Mouse (Mus musculus): Measurements from ENCODE around the gene Lrrc66. TPM values are rescaled to one million over a fixed set of nuclear protein-coding genes. Genes with fewer than 3 reads are reported as not detected.

Lrrc66 gene
- polyA plus RNA-seq, 1 experiment from 2014 or later = 0.19 TPM

DNA sequence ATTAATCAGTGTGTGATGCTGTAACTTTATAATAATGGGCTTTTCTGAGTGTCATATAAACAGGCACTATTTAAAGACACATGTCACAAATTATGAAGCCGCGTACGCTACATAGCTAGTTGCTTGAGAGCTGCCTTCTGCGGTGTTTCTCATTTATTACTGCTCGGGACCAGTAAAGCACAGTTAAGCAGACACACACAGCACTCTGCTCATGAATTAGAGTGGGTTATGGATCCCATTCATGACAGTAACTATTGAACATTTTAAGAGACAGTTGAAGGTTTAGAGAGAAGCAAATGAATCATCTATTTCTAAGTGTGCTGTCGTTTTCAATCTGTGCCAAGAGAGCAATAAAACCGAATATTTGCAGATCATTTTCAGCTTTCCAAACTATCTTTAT, 5.5 kb downstream of the Lrrc66 start:
- Histone ChIP-seq H3K36me3 (ENCODE audit: control insufficient read depth, insufficient read depth) (no peaks in the 10 kb centered on the region), H3K27ac (ENCODE audit: low read length) (no peak overlapping the region), H3K9ac (ENCODE audit: low read depth, low read length) (no peak overlapping the region), H3K27me3 (ENCODE audit: control insufficient read depth, insufficient read depth, low read depth, low read length) (no peaks in the 10 kb centered on the region), H3K4me2 (ENCODE audit: low read depth, low read length) (no peak overlapping the region), H3K9me3 (replicated peaks; ENCODE audit: control insufficient read depth, low read length) (no peaks in the 10 kb centered on the region), H3K4me3 (ENCODE audit: low read depth, low read length) (no peak overlapping the region), H3K4me1 (ENCODE audit: control insufficient read depth, low read depth, low read length) (no peaks in the 10 kb centered on the region)
- ATAC-seq (ENCODE audit: low read depth) = no peak
- WGBS (ENCODE audit: insufficient replicate concordance) = 80% methylated on average over 7 of the region's 7 CpGs

DNA sequence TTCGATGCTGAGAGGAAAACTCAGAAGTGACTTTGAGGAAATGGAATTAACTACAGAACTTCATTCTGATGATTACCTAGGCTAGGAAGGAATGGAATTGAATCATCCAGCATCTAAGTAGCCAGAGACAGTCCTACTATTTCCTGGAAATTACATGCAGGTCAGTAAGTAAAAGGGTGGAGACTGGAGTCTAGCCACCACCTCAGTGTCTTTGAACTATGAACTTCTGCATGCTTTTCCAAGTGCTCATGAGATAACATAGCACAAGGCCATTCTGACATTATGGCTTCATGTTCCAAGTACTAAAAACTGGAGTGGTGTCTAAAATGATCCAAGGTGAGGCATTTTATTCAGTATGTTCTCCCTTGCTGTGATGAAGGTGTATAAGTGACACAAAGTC, 6.8 kb downstream of the Lrrc66 start:
- no peak for ATAC-seq (ENCODE audit: low read depth)
- H3K4me3 ChIP-seq (ENCODE audit: low read depth, low read length) = no peak overlapping the region
- no peaks in the 10 kb centered on the region for H3K4me1 ChIP-seq (ENCODE audit: control insufficient read depth, low read depth, low read length)
- H3K27ac ChIP-seq (ENCODE audit: low read length) = no peak overlapping the region
- H3K4me2 ChIP-seq (ENCODE audit: low read depth, low read length) = no peak overlapping the region
- no peak overlapping the region for H3K9ac ChIP-seq (ENCODE audit: low read depth, low read length)
- H3K9me3 ChIP-seq (replicated peaks; ENCODE audit: control insufficient read depth, low read length) = no peaks in the 10 kb centered on the region
- H3K27me3 ChIP-seq (ENCODE audit: control insufficient read depth, insufficient read depth, low read depth, low read length) = no peaks in the 10 kb centered on the region
- WGBS (ENCODE audit: insufficient replicate concordance) = 47% methylated on average over 1 of the region's 1 CpGs
- no peaks in the 10 kb centered on the region for H3K36me3 ChIP-seq (ENCODE audit: control insufficient read depth, insufficient read depth)

DNA sequence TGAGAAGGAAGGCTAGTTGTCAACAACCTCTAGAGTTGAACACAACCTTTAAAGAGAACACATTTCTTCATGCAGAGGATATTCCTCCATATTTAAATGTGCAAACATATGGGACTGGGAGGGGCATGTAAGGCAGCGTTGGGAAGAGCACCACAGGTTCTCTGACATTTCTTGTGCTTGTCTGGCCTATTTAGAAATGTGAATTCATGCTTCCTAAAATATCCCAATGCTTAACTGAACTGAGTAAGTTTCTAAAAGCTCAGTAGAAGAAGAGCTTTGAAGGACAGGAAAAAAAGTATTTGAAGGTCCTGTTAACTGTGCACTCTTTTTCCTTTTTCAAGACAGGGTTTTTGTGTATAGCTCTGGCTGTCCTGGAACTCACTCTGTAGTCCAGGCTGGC, 13.4 kb downstream of the Lrrc66 start:
- Histone ChIP-seq H3K27ac (ENCODE audit: low read length) (no peak overlapping the region), H3K4me2 (ENCODE audit: low read depth, low read length) (no peak overlapping the region), H3K36me3 (ENCODE audit: control insufficient read depth, insufficient read depth) (no peaks in the 10 kb centered on the region), H3K4me3 (ENCODE audit: low read depth, low read length) (no peak overlapping the region), H3K27me3 (ENCODE audit: control insufficient read depth, insufficient read depth, low read depth, low read length) (no peaks in the 10 kb centered on the region), H3K9ac (ENCODE audit: low read depth, low read length) (no peak overlapping the region), H3K9me3 (replicated peaks; ENCODE audit: control insufficient read depth, low read length) (no peaks in the 10 kb centered on the region), H3K4me1 (ENCODE audit: control insufficient read depth, low read depth, low read length) (no peaks in the 10 kb centered on the region)
- WGBS (ENCODE audit: insufficient replicate concordance) = 48% methylated on average over 1 of the region's 1 CpGs
- no peak for ATAC-seq (ENCODE audit: low read depth)

DNA sequence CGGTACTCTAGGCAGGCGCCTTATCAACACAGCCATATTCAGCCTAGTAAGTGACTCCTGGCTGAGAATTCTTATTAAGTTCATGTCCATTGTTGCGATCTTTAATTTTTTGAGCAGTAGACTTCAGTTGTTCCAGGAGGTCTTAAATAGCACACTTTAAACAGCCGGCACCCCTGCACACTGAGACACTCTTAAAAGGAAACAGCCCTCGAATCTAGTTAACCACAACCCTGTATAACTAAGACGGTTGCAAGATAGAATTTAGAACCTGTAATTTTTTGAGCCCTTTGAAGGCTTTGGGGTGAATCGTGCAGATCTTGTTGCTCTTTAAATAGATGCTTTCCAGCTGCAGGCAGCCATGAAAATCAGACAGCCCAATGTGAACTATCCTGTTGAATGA, 17.1 kb downstream of the Lrrc66 start:
- 25% methylated on average over 7 of the region's 7 CpGs for WGBS (ENCODE audit: insufficient replicate concordance)
- no peaks in the 10 kb centered on the region for H3K4me1 ChIP-seq (ENCODE audit: control insufficient read depth, low read depth, low read length)
- H3K9ac ChIP-seq (ENCODE audit: low read depth, low read length) = no peak overlapping the region
- ATAC-seq (ENCODE audit: low read depth) = no peak
- no peaks in the 10 kb centered on the region for H3K9me3 ChIP-seq (replicated peaks; ENCODE audit: control insufficient read depth, low read length)
- no peak overlapping the region for H3K4me2 ChIP-seq (ENCODE audit: low read depth, low read length)
- H3K4me3 ChIP-seq (ENCODE audit: low read depth, low read length) = no peak overlapping the region
- H3K27ac ChIP-seq (ENCODE audit: low read length) = no peak overlapping the region
- H3K36me3 ChIP-seq (ENCODE audit: control insufficient read depth, insufficient read depth) = no peaks in the 10 kb centered on the region
- H3K27me3 ChIP-seq (ENCODE audit: control insufficient read depth, insufficient read depth, low read depth, low read length) = no peaks in the 10 kb centered on the region

DNA sequence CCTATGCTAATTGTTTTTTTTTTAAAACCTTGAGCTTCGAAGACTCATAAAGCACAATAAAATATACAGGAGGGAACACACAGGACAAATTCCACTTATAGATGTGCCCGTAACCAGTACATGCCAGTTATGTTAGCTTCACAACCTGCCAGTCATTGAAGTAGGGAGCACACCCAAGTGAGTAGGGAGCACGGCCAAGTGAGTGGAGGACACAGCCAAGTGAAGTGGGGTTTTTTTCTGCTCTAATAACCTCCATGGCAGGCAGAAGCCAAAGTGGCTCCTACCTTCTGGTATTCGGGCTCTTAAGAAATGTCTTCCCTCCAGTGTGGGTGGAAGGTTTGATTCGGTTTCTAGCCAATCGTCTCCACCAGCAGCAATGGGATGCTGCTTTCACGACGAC, 19.0 kb downstream of the Lrrc66 start:
- WGBS (ENCODE audit: insufficient replicate concordance) = 70% methylated on average over 8 of the region's 8 CpGs
- no peaks in the 10 kb centered on the region for H3K9me3 ChIP-seq (replicated peaks; ENCODE audit: control insufficient read depth, low read length)
- no peak overlapping the region for H3K27ac ChIP-seq (ENCODE audit: low read length)
- no peak overlapping the region for H3K9ac ChIP-seq (ENCODE audit: low read depth, low read length)
- ATAC-seq (ENCODE audit: low read depth) = no peak
- no peak overlapping the region for H3K4me3 ChIP-seq (ENCODE audit: low read depth, low read length)
- no peak overlapping the region for H3K4me2 ChIP-seq (ENCODE audit: low read depth, low read length)
- H3K36me3 ChIP-seq (ENCODE audit: control insufficient read depth, insufficient read depth) = no peaks in the 10 kb centered on the region
- no peaks in the 10 kb centered on the region for H3K27me3 ChIP-seq (ENCODE audit: control insufficient read depth, insufficient read depth, low read depth, low read length)
- H3K4me1 ChIP-seq (ENCODE audit: control insufficient read depth, low read depth, low read length) = no peaks in the 10 kb centered on the region

DNA sequence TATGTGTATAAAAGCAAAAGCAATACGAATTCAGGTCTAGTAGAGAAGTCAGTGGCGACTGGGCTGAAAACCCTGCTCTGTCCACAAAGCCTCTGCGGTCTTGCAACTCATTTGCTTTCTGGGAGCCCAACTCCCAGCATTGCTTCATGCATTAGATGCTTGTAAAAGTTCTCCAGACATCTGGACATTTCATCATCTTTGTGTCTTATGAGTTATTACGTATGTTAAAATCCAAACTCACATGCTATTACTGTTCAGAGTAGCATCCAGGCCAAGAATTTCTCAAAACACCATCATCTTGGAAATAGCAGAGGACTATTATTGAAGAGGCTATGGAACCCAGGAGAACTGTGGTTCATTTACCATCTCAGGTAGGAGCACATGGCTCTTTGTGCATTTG, 21.3 kb downstream of the Lrrc66 start:
- no peaks in the 10 kb centered on the region for H3K27me3 ChIP-seq (ENCODE audit: control insufficient read depth, insufficient read depth, low read depth, low read length)
- no peaks in the 10 kb centered on the region for H3K4me1 ChIP-seq (ENCODE audit: control insufficient read depth, low read depth, low read length)
- H3K36me3 ChIP-seq (ENCODE audit: control insufficient read depth, insufficient read depth) = no peaks in the 10 kb centered on the region
- no peaks in the 10 kb centered on the region for H3K9me3 ChIP-seq (replicated peaks; ENCODE audit: control insufficient read depth, low read length)
- no peak overlapping the region for H3K4me2 ChIP-seq (ENCODE audit: low read depth, low read length)
- no peak overlapping the region for H3K27ac ChIP-seq (ENCODE audit: low read length)
- H3K9ac ChIP-seq (ENCODE audit: low read depth, low read length) = no peak overlapping the region
- 66% methylated on average over 4 of the region's 4 CpGs for WGBS (ENCODE audit: insufficient replicate concordance)
- no peak for ATAC-seq (ENCODE audit: low read depth)
- no peak overlapping the region for H3K4me3 ChIP-seq (ENCODE audit: low read depth, low read length)

DNA sequence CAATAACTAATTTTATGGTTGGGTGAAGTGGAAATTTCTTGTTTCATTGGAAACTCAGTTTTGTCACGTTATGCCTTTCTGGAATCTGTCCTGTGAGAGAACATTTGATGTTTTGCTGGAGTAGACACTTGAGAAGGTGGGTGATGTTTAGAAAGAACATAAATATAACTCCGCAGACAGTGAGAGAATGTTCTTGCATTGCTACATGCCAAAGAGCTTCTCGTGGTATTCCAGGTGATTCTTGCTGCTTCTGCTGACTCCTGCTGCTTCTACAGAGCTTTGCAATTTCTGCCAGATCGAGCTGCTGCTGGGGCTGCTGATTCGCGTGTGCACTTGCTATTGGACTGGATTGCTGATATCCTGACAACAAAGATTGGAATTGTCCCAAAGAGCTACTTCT, 27.4 kb downstream of the Lrrc66 start:
- H3K27me3 ChIP-seq (ENCODE audit: control insufficient read depth, insufficient read depth, low read depth, low read length) = no peaks in the 10 kb centered on the region
- no peak overlapping the region for H3K4me3 ChIP-seq (ENCODE audit: low read depth, low read length)
- no peak overlapping the region for H3K9ac ChIP-seq (ENCODE audit: low read depth, low read length)
- H3K36me3 ChIP-seq (ENCODE audit: control insufficient read depth, insufficient read depth) = no peaks in the 10 kb centered on the region
- no peak overlapping the region for H3K4me2 ChIP-seq (ENCODE audit: low read depth, low read length)
- H3K9me3 ChIP-seq (replicated peaks; ENCODE audit: control insufficient read depth, low read length) = no peaks in the 10 kb centered on the region
- no peak overlapping the region for H3K27ac ChIP-seq (ENCODE audit: low read length)
- WGBS (ENCODE audit: insufficient replicate concordance) = 65% methylated on average over 6 of the region's 6 CpGs
- ATAC-seq (ENCODE audit: low read depth) = no peak
- no peaks in the 10 kb centered on the region for H3K4me1 ChIP-seq (ENCODE audit: control insufficient read depth, low read depth, low read length)

DNA sequence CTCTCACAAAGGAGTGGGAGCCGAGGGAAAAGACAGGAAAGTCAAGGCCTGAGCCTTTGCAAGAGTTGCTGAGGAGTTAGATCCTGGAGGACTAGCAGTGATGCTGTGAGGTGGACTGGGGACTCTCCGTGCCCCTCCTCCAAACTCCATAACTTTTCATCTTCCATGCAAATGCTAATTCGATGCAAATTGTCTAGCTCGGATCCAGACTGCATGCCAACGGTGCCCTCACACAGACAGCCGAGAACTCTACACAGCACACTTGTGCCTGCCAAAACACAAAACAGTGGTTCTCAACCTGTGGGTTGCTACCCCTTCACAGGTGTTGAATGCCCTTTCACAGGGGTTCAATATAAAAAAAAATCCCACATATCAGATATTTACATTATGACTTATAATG, 27.8 kb downstream of the Lrrc66 start:
- Histone ChIP-seq H3K27me3 (ENCODE audit: control insufficient read depth, insufficient read depth, low read depth, low read length) (no peaks in the 10 kb centered on the region), H3K4me3 (ENCODE audit: low read depth, low read length) (no peak overlapping the region), H3K9ac (ENCODE audit: low read depth, low read length) (no peak overlapping the region), H3K9me3 (replicated peaks; ENCODE audit: control insufficient read depth, low read length) (no peaks in the 10 kb centered on the region), H3K36me3 (ENCODE audit: control insufficient read depth, insufficient read depth) (no peaks in the 10 kb centered on the region), H3K4me1 (ENCODE audit: control insufficient read depth, low read depth, low read length) (no peaks in the 10 kb centered on the region), H3K4me2 (ENCODE audit: low read depth, low read length) (no peak overlapping the region), H3K27ac (ENCODE audit: low read length) (no peak overlapping the region)
- WGBS (ENCODE audit: insufficient replicate concordance) = 73% methylated on average over 6 of the region's 6 CpGs
- ATAC-seq (ENCODE audit: low read depth) = no peak

DNA sequence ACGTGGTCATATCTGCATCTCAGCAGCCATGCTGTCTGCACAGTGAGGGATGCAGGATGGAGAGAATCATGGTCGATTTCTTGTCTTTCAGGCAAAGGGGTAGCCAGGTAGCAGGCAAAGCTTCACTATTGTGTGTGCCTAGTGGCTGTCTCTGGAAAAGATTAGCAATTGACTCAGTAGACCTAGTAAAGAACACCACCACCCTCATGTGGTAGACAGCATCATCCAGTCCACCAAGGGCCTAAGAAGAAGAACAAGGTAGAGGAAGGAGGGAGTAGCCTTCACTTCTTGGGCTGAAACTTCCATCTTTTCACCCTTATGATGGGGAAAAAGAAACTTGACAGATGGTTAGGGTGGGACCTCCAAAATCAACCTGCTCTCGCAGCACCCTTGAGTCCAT, 29.5 kb downstream of the Lrrc66 start:
- H3K27me3 ChIP-seq (ENCODE audit: control insufficient read depth, insufficient read depth, low read depth, low read length) = no peaks in the 10 kb centered on the region
- no peak overlapping the region for H3K4me2 ChIP-seq (ENCODE audit: low read depth, low read length)
- ATAC-seq (ENCODE audit: low read depth) = no peak
- H3K4me3 ChIP-seq (ENCODE audit: low read depth, low read length) = no peak overlapping the region
- no peaks in the 10 kb centered on the region for H3K9me3 ChIP-seq (replicated peaks; ENCODE audit: control insufficient read depth, low read length)
- 57% methylated on average over 3 of the region's 3 CpGs for WGBS (ENCODE audit: insufficient replicate concordance)
- no peak overlapping the region for H3K9ac ChIP-seq (ENCODE audit: low read depth, low read length)
- H3K4me1 ChIP-seq (ENCODE audit: control insufficient read depth, low read depth, low read length) = no peaks in the 10 kb centered on the region
- no peaks in the 10 kb centered on the region for H3K36me3 ChIP-seq (ENCODE audit: control insufficient read depth, insufficient read depth)
- H3K27ac ChIP-seq (ENCODE audit: low read length) = no peak overlapping the region

DNA sequence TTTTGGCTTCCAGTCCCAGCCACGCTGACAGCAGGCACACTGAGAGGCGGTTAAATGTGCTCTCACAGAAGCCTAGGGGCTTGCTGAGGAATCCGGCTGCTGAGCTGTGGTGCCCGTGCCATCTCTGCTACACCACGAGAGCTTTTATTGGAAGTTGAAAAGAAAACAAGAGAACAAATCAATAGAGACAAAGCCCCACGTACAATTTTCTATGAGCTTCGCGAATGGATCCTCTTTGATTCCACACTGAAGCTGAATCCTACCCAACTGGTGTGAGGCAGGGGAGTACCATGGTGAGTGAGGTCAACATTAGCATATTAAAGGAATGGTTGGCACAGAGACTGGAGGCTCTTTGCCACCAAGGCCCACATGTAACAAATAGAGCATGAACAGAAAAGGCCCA, 31.0 kb downstream of the Lrrc66 start:
- H3K36me3 ChIP-seq (ENCODE audit: control insufficient read depth, insufficient read depth) = no peaks in the 10 kb centered on the region
- no peaks in the 10 kb centered on the region for H3K4me1 ChIP-seq (ENCODE audit: control insufficient read depth, low read depth, low read length)
- H3K27me3 ChIP-seq (ENCODE audit: control insufficient read depth, insufficient read depth, low read depth, low read length) = no peaks in the 10 kb centered on the region
- H3K9ac ChIP-seq (ENCODE audit: low read depth, low read length) = no peak overlapping the region
- no peak overlapping the region for H3K27ac ChIP-seq (ENCODE audit: low read length)
- WGBS (ENCODE audit: insufficient replicate concordance) = 63% methylated on average over 8 of the region's 8 CpGs
- H3K4me2 ChIP-seq (ENCODE audit: low read depth, low read length) = no peak overlapping the region
- no peak overlapping the region for H3K4me3 ChIP-seq (ENCODE audit: low read depth, low read length)
- ATAC-seq (ENCODE audit: low read depth) = no peak
- no peaks in the 10 kb centered on the region for H3K9me3 ChIP-seq (replicated peaks; ENCODE audit: control insufficient read depth, low read length)

Data from liver, embryonic 16.5 days (tissue).